Mouse (Mus musculus) hindbrain, embryonic 14.5 days (tissue): ENCODE results near the gene Slc44a5. TPM values are rescaled to one million over a fixed set of nuclear protein-coding genes. Genes with fewer than 3 reads are reported as not detected.
A peak's percentile ranks its signal among the peaks of the same experiment; 100 is the strongest.

Experiments used
- ATAC-seq: fragments of 200-750 bp; cut with Nextera tagmentation; 2 replicates; pipeline ENCODE4 v1.8.0; 2017; ENCODE audit warnings: moderate number of reproducible peaks, mild to moderate bottlenecking, moderate TSS enrichment, moderate library complexity; ENCODE audit not compliant: low FRiP score
- DNase-seq: peaks from one replicate; pipeline ENCODE4 v3.0.0-alpha.2; 2015; ENCODE audit warnings: low spot score
- H3K27ac ChIP-seq: fragments of 300-500 bp; sonication (generic); 2 replicates; pipeline ENCODE4 v1.5.1; 2014; ENCODE audit warnings: mild to moderate bottlenecking, moderate library complexity
- H3K27me3 ChIP-seq: fragments of 300-500 bp; sonication (generic); 2 replicates; pipeline ENCODE4 v1.6.1; 2014; ENCODE audit warnings: mild to moderate bottlenecking, low read length, mixed read lengths; ENCODE audit not compliant: control insufficient read depth, insufficient read depth
- H3K36me3 ChIP-seq: fragments of 300-500 bp; sonication (generic); replicated peaks from 2 replicates; pipeline ENCODE4 v1.6.1; 2014; ENCODE audit not compliant: control insufficient read depth, insufficient read depth
- H3K4me1 ChIP-seq: fragments of 300-500 bp; sonication (generic); replicated peaks from 2 replicates; pipeline ENCODE4 v1.6.1; 2014; ENCODE audit warnings: antibody characterized with exemption, low read length, mixed read lengths; ENCODE audit not compliant: control insufficient read depth, insufficient read depth
- H3K4me2 ChIP-seq: fragments of 300-500 bp; sonication (generic); replicated peaks from 2 replicates; pipeline ENCODE4 v1.6.1; 2014; ENCODE audit warnings: mild to moderate bottlenecking, moderate library complexity
- H3K4me3 ChIP-seq: fragments of 300-500 bp; sonication (generic); replicated peaks from 2 replicates; pipeline ENCODE4 v1.5.1; 2014; ENCODE audit warnings: mild to moderate bottlenecking, low read length
- H3K9ac ChIP-seq: fragments of 300-500 bp; sonication (generic); 2 replicates; pipeline ENCODE4 v1.6.1; 2014
- H3K9me3 ChIP-seq: fragments of 300-500 bp; sonication (generic); 2 replicates; pipeline ENCODE4 v1.6.1; 2016; ENCODE audit warnings: low read length; ENCODE audit not compliant: control insufficient read depth
- WGBS: fragments of 180-500 bp; shearing (Covaris S2); extraction: QIAGEN DNeasy Blood & Tissue Kit; methylation state at CpG from one replicate; pipeline ENCODE4 v1.1.7; 2014; 5-methylcytosine and 5-hydroxymethylcytosine counted together
- polyA plus RNA-seq: library from polyadenylated mRNA; unstranded; fragments of >200 nt; fragmentation: Nextera tagmentation; extraction: Ambion mirVana; gene quantifications from 2 replicates; pipeline ENCODE4 v1.2.1, GENCODE M21; 2014

Slc44a5 gene
- polyA plus RNA-seq, 1 experiment from 2014 or later, result 11.3 TPM

GRCm38 (mm10) chr3:154081687-154082086 lies 108.5 kb downstream of the Slc44a5 start:
- Histone ChIP-seq H3K4me3 (no peak overlapping the region), H3K4me1 (peaks cover 13% of the 10 kb centered on the region; the same call in 1 of the 2 replicates), H3K36me3 (no peaks in the 10 kb centered on the region), H3K4me2 (peak overlapping the region; percentile 42), H3K9me3 (no peaks in the 10 kb centered on the region), H3K9ac (0 out of 2 replicates have a peak overlapping the region, but pooled peaks have one; percentile 17), H3K27ac (no peak overlapping the region), H3K27me3 (no peaks in the 10 kb centered on the region)
- 19% methylated on average over 12 of the region's 12 CpGs for WGBS
- ATAC-seq (0 out of 2 replicates have a peak, but pooled peaks have one; percentile 60), DNase-seq (no peak)

GRCm38 (mm10) chr3:154082241-154082640 lies 109.0 kb downstream of the Slc44a5 start:
- H3K9me3 ChIP-seq, result no peaks in the 10 kb centered on the region
- 18% methylated on average over 9 of the region's 9 CpGs for WGBS
- no peaks in the 10 kb centered on the region for H3K27me3 ChIP-seq
- H3K9ac ChIP-seq, result no peak overlapping the region
- peaks cover 13% of the 10 kb centered on the region; the same call in 1 of the 2 replicates for H3K4me1 ChIP-seq
- no peak overlapping the region for H3K27ac ChIP-seq
- no peak overlapping the region for H3K4me3 ChIP-seq
- DNase-seq (no peak), ATAC-seq (0 out of 2 replicates have a peak, but pooled peaks have one; percentile 27)
- H3K4me2 ChIP-seq, result peak overlapping the region; percentile 42
- H3K36me3 ChIP-seq, result no peaks in the 10 kb centered on the region

- 62% methylated on average over 7 of the region's 7 CpGs for WGBS
- no peak for DNase-seq
- no peaks in the 10 kb centered on the region for H3K9me3 ChIP-seq
Measured at GRCm38 (mm10) chr3:154082961-154083360, 109.7 kb downstream of the Slc44a5 start.

GRCm38 (mm10) chr3:154089996-154090395 lies 116.8 kb downstream of the Slc44a5 start:
- no peaks in the 10 kb centered on the region for H3K9me3 ChIP-seq
- no peak overlapping the region for H3K9ac ChIP-seq
- H3K36me3 ChIP-seq, result no peaks in the 10 kb centered on the region
- peaks cover 2% of the 10 kb centered on the region; the same call in 1 of the 2 replicates for H3K4me1 ChIP-seq
- no peaks in the 10 kb centered on the region for H3K27me3 ChIP-seq
- no peak overlapping the region for H3K27ac ChIP-seq
- H3K4me3 ChIP-seq, result no peak overlapping the region
- 87% methylated on average over 5 of the region's 5 CpGs for WGBS
- DNase-seq (no peak), ATAC-seq (no peak)
- H3K4me2 ChIP-seq, result no peak overlapping the region

More at GRCm38 (mm10) chr3:154082961-154083360, 109.7 kb downstream of the Slc44a5 start:
- Histone ChIP-seq H3K4me3 (no peak overlapping the region), H3K27me3 (no peaks in the 10 kb centered on the region), H3K4me2 (no peak overlapping the region), H3K36me3 (no peaks in the 10 kb centered on the region), H3K9ac (no peak overlapping the region), H3K27ac (no peak overlapping the region), H3K4me1 (peaks cover 13% of the 10 kb centered on the region; the same call in 1 of the 2 replicates)
- ATAC-seq, result no peak

- Histone ChIP-seq H3K9ac (no peak overlapping the region), H3K4me3 (no peak overlapping the region), H3K9me3 (no peaks in the 10 kb centered on the region), H3K4me2 (no peak overlapping the region), H3K4me1 (peaks cover 2% of the 10 kb centered on the region; the same call in 1 of the 2 replicates), H3K27me3 (no peaks in the 10 kb centered on the region), H3K36me3 (no peaks in the 10 kb centered on the region), H3K27ac (peak overlapping the region; percentile 28)
- no peak for DNase-seq
- no peak; the same call in 1 of the 2 replicates for ATAC-seq
- WGBS, result 62% methylated on average over 15 of the region's 15 CpGs
Measured at GRCm38 (mm10) chr3:154091468-154092338, 118.5 kb downstream of the Slc44a5 start.

GRCm38 (mm10) chr3:154092466-154092865 lies 119.2 kb downstream of the Slc44a5 start:
- Histone ChIP-seq H3K9me3 (no peaks in the 10 kb centered on the region), H3K9ac (no peak overlapping the region), H3K4me1 (peaks cover 2% of the 10 kb centered on the region; the same call in 1 of the 2 replicates), H3K27me3 (no peaks in the 10 kb centered on the region), H3K4me3 (no peak overlapping the region), H3K4me2 (no peak overlapping the region), H3K27ac (no peak overlapping the region), H3K36me3 (no peaks in the 10 kb centered on the region)
- DNase-seq (no peak), ATAC-seq (peak; percentile 68; the same call in 1 of the 2 replicates)
- 45% methylated on average over 7 of the region's 7 CpGs for WGBS

- no peaks in the 10 kb centered on the region for H3K36me3 ChIP-seq
- no peak overlapping the region for H3K9ac ChIP-seq
- peaks cover 2% of the 10 kb centered on the region; the same call in 1 of the 2 replicates for H3K4me1 ChIP-seq
- no peak overlapping the region for H3K27ac ChIP-seq
- H3K27me3 ChIP-seq, result no peaks in the 10 kb centered on the region
- 70% methylated on average over 8 of the region's 8 CpGs for WGBS
- ATAC-seq (no peak), DNase-seq (no peak)
- no peak overlapping the region for H3K4me3 ChIP-seq
- H3K4me2 ChIP-seq, result no peak overlapping the region
- H3K9me3 ChIP-seq, result no peaks in the 10 kb centered on the region
Measured at GRCm38 (mm10) chr3:154093745-154094322, 120.6 kb downstream of the Slc44a5 start.

- ATAC-seq (no peak), DNase-seq (no peak)
- Histone ChIP-seq H3K36me3 (no peaks in the 10 kb centered on the region), H3K4me2 (no peak overlapping the region), H3K27ac (no peak overlapping the region), H3K4me1 (no peaks in the 10 kb centered on the region), H3K9ac (no peak overlapping the region), H3K4me3 (no peak overlapping the region), H3K9me3 (no peaks in the 10 kb centered on the region), H3K27me3 (no peaks in the 10 kb centered on the region)
- WGBS, result 76% methylated on average over 9 of the region's 9 CpGs
Measured at GRCm38 (mm10) chr3:154101671-154102070, 128.4 kb downstream of the Slc44a5 start.

GRCm38 (mm10) chr3:154110528-154110927 lies 137.3 kb downstream of the Slc44a5 start:
- no peak overlapping the region for H3K9ac ChIP-seq

More at GRCm38 (mm10) chr3:154110528-154110927, 137.3 kb downstream of the Slc44a5 start:
- ATAC-seq (no peak), DNase-seq (no peak)
- H3K36me3 ChIP-seq, result no peaks in the 10 kb centered on the region
- no peak overlapping the region for H3K4me3 ChIP-seq
- WGBS, result 83% methylated on average over 5 of the region's 5 CpGs
- no peak overlapping the region for H3K4me2 ChIP-seq
- no peak overlapping the region for H3K27ac ChIP-seq
- peaks cover 4% of the 10 kb centered on the region for H3K4me1 ChIP-seq
- no peaks in the 10 kb centered on the region for H3K27me3 ChIP-seq
- H3K9me3 ChIP-seq, result no peaks in the 10 kb centered on the region
